Mouse (Mus musculus) mouse trophoblast stem cell (cell line): ENCODE data around the gene Osbpl3.

Experiments
- in situ Hi-C, 2 experiments: fragments of 300-500 bp; cut with MseI, MboI; formaldehyde crosslinking; loops; 2 replicates in 1 of 2; 3 replicates in 1 of 2; pipeline ENCODE4 v1.15.1; 2025

Osbpl3 gene

GRCm38 (mm10) chr6:50334846-50335821 lies 120.9 kb downstream of the Osbpl3 start:
- in situ Hi-C loops: no loop called here

- in situ Hi-C loops: no loop called here
Observed at GRCm38 (mm10) chr6:50333346-50333745, 122.7 kb downstream of the Osbpl3 start.

- in situ Hi-C loops: no loop called here
Observed at GRCm38 (mm10) chr6:50331477-50331876, 124.5 kb downstream of the Osbpl3 start.

- in situ Hi-C loops: no loop called here
Observed at GRCm38 (mm10) chr6:50329380-50329779, 126.6 kb downstream of the Osbpl3 start.

GRCm38 (mm10) chr6:50328901-50329300 lies 127.1 kb downstream of the Osbpl3 start:
- in situ Hi-C loops: no loop called here

GRCm38 (mm10) chr6:50326192-50326591 lies 129.8 kb downstream of the Osbpl3 start:
- in situ Hi-C loops: no loop called here

- in situ Hi-C loops: no loop called here
Observed at GRCm38 (mm10) chr6:50325485-50325884, 130.5 kb downstream of the Osbpl3 start.

GRCm38 (mm10) chr6:50322631-50323030 lies 133.4 kb downstream of the Osbpl3 start:
- in situ Hi-C loops: no loop called here

- in situ Hi-C loops: no loop called here
Observed at GRCm38 (mm10) chr6:50321739-50322138, 134.3 kb downstream of the Osbpl3 start.

- in situ Hi-C loops: no loop called here
Observed at GRCm38 (mm10) chr6:50318590-50319172, 137.3 kb downstream of the Osbpl3 start.

- in situ Hi-C loops: no loop called here
Observed at GRCm38 (mm10) chr6:50318150-50318549, 137.9 kb downstream of the Osbpl3 start.

GRCm38 (mm10) chr6:50316795-50317505 lies 139.1 kb downstream of the Osbpl3 start:
- in situ Hi-C loops: no loop called here

GRCm38 (mm10) chr6:50314406-50315071 lies 141.5 kb downstream of the Osbpl3 start:
- in situ Hi-C loops: no loop called here

GRCm38 (mm10) chr6:50312647-50313046 lies 143.4 kb downstream of the Osbpl3 start:
- in situ Hi-C loops: no loop called here

- in situ Hi-C loops: loop anchor here in 1 of 2 experiments (5.0 kb wide), 1 partner anchor 228 kb away; no protein-coding TSS in a partner anchor
Observed at GRCm38 (mm10) chr6:50309019-50309418, 147.0 kb downstream of the Osbpl3 start.

GRCm38 (mm10) chr6:50306625-50307024 lies 149.4 kb downstream of the Osbpl3 start:
- in situ Hi-C loops: loop anchor here in 1 of 2 experiments (5.0 kb wide), 1 partner anchor 231 kb away; no protein-coding TSS in a partner anchor

GRCm38 (mm10) chr6:50304949-50305491 lies 151.0 kb downstream of the Osbpl3 start:
- in situ Hi-C loops: loop anchor here (5.0 kb wide), 1 partner anchor 232 kb away; no protein-coding TSS in a partner anchor

GRCm38 (mm10) chr6:50301121-50301520 lies 154.9 kb downstream of the Osbpl3 start:
- in situ Hi-C loops: loop anchor here in 1 of 2 experiments (5.0 kb wide), 1 partner anchor 236 kb away; no protein-coding TSS in a partner anchor

- in situ Hi-C loops: loop anchor here in 1 of 2 experiments (5.0 kb wide), 1 partner anchor 237 kb away; no protein-coding TSS in a partner anchor
Observed at GRCm38 (mm10) chr6:50300622-50301021, 155.4 kb downstream of the Osbpl3 start.

GRCm38 (mm10) chr6:50299071-50299470 lies 156.9 kb downstream of the Osbpl3 start:
- in situ Hi-C loops: loop anchor here (10.0 to 25.0 kb wide), 3 partner anchors 184 to 787 kb away; partner anchors contain the start of gene Mpp6 (in 2 of the 2)

GRCm38 (mm10) chr6:50297671-50298070 lies 158.3 kb downstream of the Osbpl3 start:
- in situ Hi-C loops: loop anchor here (10.0 to 25.0 kb wide), 3 partner anchors 183 to 785 kb away; partner anchors contain the start of gene Mpp6 (in 2 of the 2)
